Mouse (Mus musculus) layer of hippocampus, adult 9-11 months (tissue): ENCODE data around the gene Anxa6.
"Not testable (repeated sequence)": the region's sequence is repeated elsewhere in the genome, so short reads cannot be mapped to it uniquely, and the experiment has no call there.

Experiments
- DNase-seq: peaks from one replicate; pipeline ENCODE4 v3.0.0; 2022

Anxa6 gene

DNA sequence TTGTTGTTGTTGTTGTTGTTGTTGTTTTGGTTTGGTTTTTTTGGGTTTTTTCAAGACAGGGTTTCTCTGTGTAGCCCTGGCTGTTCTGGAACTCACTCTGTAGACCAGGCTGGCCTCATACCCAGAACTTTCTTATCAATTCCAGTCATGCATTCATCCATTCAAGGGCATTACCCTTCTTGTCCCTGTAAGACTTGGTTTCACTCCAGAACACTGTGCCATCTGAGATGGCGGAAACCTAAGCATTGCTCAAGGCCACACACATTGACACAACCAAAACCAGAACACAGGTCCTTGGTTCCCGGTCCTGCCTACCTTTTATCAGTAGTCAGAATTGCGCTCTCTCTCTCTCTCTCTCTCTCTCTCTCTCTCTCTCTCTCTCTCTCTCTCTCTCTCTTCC is 75.5 kb downstream of the Anxa6 start:
- DNase-seq = not testable (repeated sequence)

- no peak for DNase-seq
Observed at GRCm38 (mm10) chr11:54956912-54957311, 76.3 kb downstream of the Anxa6 start.

DNA sequence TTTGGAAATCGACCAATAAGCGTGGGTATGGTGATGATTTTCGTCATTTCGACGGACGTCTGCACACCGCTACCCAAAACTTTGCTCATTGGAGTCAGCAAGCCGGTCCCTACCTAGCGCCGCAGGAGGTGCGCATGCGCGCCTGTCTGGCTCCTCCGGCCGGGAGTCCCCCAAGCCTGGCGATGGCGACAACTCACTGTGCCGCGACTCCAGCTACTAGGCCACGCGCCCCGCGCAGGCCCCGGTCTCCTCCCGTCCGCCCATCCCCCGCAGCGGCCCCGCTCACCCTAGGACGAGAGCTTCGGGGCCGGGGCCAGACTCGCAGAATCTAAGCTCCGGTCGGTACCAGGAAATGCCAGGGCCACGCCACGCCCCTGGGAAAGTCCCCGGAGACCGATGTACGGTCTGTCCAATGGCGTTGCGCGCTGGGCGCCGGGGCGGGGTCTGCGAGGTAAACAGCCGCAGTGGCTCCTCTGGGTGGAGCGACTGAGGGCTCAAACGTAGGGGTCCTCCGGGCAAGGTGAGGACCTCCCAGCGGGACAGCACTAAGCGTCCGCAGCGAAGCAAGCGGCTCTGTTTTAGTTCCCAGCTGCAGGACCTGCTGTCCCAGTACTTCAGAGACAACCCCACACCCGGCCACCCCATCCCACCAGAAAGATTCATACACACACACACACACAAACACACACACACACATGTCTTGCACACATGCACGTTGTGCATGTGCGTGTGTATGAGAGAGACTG is 77.3 kb downstream of the Anxa6 start:
- DNase-seq = peak; percentile 98

GRCm38 (mm10) chr11:54955400-54955734 is 77.9 kb downstream of the Anxa6 start:
- not testable (repeated sequence) for DNase-seq

DNA sequence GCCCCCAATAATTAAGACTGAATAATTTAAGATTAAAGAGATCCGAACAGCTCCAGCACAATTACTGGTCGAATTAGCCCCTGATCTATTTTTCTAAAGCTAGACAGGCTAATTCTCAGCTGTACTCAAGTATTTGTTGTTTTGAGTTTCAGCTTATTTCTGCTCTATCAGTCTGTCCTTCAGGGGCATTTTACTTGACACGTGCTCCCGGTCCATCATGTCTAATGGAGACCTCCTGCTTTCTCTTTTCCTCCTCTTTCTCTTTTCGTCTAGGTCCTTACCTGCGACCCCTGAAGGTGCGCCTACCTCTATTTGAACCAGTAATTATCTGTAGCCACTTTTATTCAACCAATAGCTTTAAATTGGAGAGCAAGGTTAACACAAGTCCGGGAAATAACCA is 78.5 kb downstream of the Anxa6 start:
- no peak for DNase-seq

DNA sequence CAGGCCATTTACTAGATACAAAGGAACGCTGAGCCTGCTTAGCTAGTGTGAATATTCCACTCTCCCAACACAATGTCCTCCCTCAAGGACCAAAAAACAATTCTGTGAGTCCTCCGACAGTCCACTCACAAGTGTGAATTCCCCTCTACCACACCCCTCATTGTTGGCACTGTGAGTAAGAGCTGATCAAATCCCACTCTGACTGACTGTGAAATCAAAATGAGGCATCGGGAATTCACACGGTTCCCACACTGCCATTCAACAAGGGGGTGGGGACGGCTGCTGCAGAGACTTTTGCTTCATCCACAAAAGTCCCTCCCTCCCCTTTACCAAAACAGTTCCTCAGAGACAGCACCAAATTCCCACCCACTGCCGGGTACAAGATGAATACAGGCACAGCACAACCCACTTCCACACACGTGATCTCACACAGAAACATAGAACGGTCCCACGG is 79.2 kb downstream of the Anxa6 start:
- no peak for DNase-seq

DNA sequence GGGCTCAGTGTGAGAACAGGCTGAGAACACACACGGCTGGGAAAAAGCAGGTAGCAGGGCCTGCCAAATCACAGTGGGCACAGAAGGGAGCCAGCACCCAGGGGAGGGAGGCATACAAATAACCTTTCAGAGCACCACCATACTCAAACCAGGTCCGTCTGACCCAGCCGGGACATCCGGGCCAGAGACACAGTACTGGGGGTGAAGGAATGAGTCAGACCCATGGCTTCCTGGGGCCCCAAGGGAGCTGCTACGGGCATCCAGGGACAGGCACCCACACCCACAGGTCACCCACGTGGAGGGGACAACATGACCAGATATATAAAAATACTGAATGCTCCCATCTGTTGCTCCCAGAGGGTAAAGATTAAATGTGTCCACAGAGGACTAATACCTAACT is 80.6 kb downstream of the Anxa6 start:
- DNase-seq = no peak

- DNase-seq = no peak
Observed at GRCm38 (mm10) chr11:54950684-54951083, 82.6 kb downstream of the Anxa6 start.

DNA sequence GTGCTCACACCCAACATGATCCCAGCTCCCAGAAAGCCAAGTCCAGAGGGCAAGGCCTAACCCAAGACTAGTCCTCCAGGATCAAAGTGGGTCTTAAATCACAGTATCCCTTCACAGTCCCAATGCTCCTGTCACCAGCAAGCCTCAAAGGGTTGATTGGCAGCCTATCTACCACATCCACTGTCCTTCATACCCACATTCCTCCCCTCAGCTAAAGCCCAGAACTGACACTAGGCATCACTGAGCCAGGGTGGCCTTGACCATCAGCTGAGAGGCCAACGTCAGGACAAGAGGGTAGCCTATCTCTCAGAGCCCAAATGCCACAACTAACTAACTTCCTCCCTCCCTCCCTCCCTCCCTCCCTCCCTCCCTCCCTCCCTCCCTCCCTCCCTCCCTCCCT is 83.5 kb downstream of the Anxa6 start:
- no peak for DNase-seq

DNA sequence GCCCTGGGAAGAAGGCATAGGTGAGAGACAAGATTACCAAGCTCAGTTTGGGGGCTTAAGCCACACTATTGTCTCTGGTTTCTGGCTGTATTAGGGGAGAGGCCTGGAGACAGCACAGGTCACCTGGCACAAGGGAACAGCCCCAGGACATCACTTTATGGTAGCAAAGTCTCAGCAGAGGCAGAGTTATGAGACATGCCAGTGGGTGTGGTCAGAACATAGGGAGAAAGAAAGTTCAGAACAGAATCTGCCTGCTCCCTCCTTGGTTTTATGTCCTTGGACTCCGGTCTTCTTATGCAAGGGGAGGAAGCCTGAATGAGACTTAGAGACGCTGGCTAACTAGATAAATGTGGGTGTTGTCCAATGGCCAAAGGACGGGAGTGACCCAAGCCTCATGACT is 88.5 kb downstream of the Anxa6 start:
- no peak for DNase-seq

GRCm38 (mm10) chr11:54940056-54940455 is 93.2 kb downstream of the Anxa6 start:
- DNase-seq = no peak

DNA sequence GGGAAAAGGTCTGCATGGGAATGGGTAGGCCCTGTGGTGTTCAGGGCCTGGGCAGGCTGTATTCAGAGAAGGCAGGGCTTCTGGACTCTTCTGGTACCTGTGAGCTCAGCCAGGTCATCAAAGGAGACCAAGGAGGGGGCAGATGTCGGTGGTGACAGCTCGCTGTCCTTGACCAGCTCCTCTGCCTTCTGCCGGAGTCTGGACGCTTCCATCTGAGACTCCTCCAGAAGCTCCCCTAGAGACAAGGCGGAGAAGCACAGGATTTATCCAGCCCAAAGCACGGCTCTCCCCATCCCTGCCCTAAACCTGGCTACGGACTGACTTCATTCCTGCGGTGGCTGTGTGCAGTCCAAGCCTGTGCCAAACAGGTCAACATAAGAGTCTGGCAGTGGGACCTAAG is 93.7 kb downstream of the Anxa6 start:
- no peak for DNase-seq

- DNase-seq = no peak
Observed at GRCm38 (mm10) chr11:54936771-54937140, 96.5 kb downstream of the Anxa6 start.

- DNase-seq = no peak
Observed at GRCm38 (mm10) chr11:54936035-54936770, 97.0 kb downstream of the Anxa6 start.

GRCm38 (mm10) chr11:54934198-54934597 is 99.0 kb downstream of the Anxa6 start:
- DNase-seq = no peak

DNA sequence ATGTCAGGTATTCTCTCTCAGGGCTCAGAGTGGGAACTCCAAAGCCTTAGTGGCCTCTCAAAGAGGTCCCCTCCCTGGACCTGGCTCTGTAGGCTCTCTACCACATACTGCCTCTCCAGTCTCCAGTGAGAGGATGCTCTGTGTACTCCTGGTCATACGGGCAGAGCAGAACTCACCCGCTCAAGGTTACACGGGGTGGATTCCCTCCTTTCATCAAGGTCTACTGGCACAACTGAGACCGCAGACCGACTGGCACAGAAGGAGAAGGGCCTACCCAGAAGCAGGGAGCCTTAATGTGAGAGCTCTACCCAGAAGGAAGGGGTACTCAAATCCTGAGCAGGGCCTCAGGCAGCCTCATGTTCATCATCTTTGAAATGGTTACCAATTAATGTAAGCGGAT is 100.7 kb downstream of the Anxa6 start:
- no peak for DNase-seq

- no peak for DNase-seq
Observed at GRCm38 (mm10) chr11:54931405-54932093, 101.7 kb downstream of the Anxa6 start.

DNA sequence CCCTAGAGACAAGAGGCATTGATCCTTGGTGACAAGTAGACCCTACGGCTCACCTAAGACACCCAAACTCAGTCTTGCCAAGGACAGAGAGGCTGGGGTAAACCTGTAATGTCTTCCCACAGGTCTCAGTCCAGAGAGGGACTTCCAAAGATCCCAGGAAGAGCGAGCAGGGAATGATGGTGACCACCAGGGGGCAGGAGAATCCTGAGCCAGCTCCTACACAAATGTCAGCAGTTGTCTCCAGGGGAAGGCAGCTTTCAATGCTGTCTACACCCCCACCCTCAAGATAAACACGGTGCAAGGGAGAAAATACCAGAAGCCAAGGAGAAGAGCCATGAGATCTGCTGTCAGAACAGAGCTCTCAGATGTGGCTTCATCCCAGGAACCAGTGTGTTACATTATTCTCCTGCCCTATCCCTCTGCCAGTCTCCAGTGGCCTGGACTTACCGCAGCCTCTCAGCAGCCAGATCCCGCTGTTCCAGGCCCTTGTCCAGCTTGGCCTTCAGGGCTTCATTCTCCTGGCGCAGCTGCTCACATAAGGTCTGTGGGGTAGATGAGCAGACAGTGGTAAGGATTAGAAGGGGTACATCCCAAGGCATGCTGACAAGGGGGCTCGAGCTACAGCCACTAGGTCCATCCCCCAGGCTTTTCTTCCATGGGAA is 102.8 kb downstream of the Anxa6 start:
- DNase-seq = peak; percentile 34

- no peak for DNase-seq
Observed at GRCm38 (mm10) chr11:54929744-54930143, 103.5 kb downstream of the Anxa6 start.

DNA sequence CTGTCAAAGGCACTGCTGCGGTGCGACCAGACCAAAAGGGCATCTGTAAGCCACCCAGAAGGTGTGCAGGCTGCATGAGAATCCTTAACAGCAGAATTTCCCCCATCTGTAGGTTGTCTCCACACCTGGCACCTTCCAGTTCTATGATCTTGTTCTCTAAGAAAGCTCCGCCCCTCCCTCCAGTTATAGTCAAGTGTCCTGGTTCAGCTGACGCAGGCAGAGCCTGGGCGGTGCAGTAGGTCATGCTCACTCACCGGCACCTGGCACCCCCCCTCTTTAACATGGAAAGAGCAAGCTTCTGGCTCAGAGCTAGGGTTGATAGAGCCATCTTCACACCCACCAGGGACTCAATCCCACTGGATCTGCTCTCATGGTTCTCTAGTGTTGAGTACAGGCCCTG is 104.0 kb downstream of the Anxa6 start:
- no peak for DNase-seq
